Mouse (Mus musculus) heart, embryonic 11.5 days (tissue): ENCODE data around the gene Gm5134. TPM values are rescaled to one million over a fixed set of nuclear protein-coding genes. Genes with fewer than 3 reads are reported as not detected.

Experiments
- ATAC-seq: fragments of 200-750 bp; cut with Nextera tagmentation; replicated peaks from 2 replicates; pipeline ENCODE4 v1.8.0; 2017; ENCODE audit warnings: moderate library complexity; ENCODE audit not compliant: insufficient number of reproducible peaks, low FRiP score, low TSS enrichment
- H3K27ac ChIP-seq: fragments of 300-500 bp; sonication (generic); 2 replicates; pipeline ENCODE4 v1.5.1; 2014; ENCODE audit warnings: mild to moderate bottlenecking, low read depth, low read length
- H3K27me3 ChIP-seq: fragments of 300-500 bp; sonication (generic); 2 replicates; pipeline ENCODE4 v1.6.1; 2014; ENCODE audit warnings: mild to moderate bottlenecking, low read length, mixed read lengths; ENCODE audit not compliant: control insufficient read depth, insufficient read depth
- H3K36me3 ChIP-seq: fragments of 300-500 bp; sonication (generic); 2 replicates; pipeline ENCODE4 v1.6.1; 2014; ENCODE audit warnings: mild to moderate bottlenecking, low read length, moderate library complexity, mixed read lengths; ENCODE audit not compliant: control insufficient read depth, insufficient read depth
- H3K4me1 ChIP-seq: fragments of 300-500 bp; sonication (generic); 2 replicates; pipeline ENCODE4 v1.6.1; 2014; ENCODE audit warnings: low read length; ENCODE audit not compliant: control insufficient read depth, insufficient read depth
- H3K4me2 ChIP-seq: fragments of 300-500 bp; sonication (generic); 2 replicates; pipeline ENCODE4 v1.6.1; 2014; ENCODE audit warnings: mild to moderate bottlenecking, moderate library complexity
- H3K4me3 ChIP-seq: fragments of 300-500 bp; sonication (generic); 2 replicates; pipeline ENCODE4 v1.5.1; 2014; ENCODE audit warnings: low read depth, low read length
- H3K9ac ChIP-seq: fragments of 300-500 bp; sonication (generic); 2 replicates; pipeline ENCODE4 v1.6.1; 2014; ENCODE audit warnings: mild to moderate bottlenecking, low read depth, low read length, moderate library complexity
- H3K9me3 ChIP-seq: fragments of 300-500 bp; sonication (generic); replicated peaks from 2 replicates; pipeline ENCODE4 v1.6.1; 2016; ENCODE audit warnings: low read length; ENCODE audit not compliant: control insufficient read depth
- WGBS: fragments of 180-500 bp; shearing (Covaris S2); extraction: QIAGEN DNeasy Blood & Tissue Kit; methylation state at CpG from one replicate; pipeline ENCODE4 v1.1.7; 2014; ENCODE audit not compliant: insufficient replicate concordance; 5-methylcytosine and 5-hydroxymethylcytosine counted together
- polyA plus RNA-seq: library from polyadenylated mRNA; unstranded; fragments of >200 nt; fragmentation: Nextera tagmentation; extraction: Ambion mirVana; gene quantifications from 2 replicates; pipeline ENCODE4 v1.2.1, GENCODE M21; 2014

Gm5134 gene
- polyA plus RNA-seq, 1 experiment from 2014 or later, result not detected

DNA sequence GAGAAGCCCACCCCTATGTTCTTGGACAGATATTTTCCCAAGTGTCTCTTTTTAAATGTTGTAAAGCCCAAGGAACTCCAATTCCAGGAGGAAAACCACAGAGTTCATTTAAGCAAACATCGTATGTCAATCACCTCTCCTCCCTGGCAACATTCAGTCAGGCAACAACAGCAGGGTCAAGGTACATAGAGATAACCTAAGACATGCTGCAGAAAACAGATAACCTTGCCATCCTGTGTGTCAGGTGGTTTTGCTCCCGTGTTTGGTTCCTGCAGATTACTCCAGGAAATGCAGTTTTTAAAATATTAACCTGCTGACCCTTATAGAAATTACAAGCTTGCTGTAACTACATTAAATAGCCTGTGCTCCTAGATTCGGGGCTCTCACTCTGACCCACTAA is 67.4 kb downstream of the Gm5134 start:
- Histone ChIP-seq H3K9me3 (peaks cover 5% of the 10 kb centered on the region; the same call in 1 of the 2 replicates), H3K27ac (no peak overlapping the region), H3K4me3 (no peak overlapping the region), H3K9ac (no peak overlapping the region), H3K4me1 (no peaks in the 10 kb centered on the region), H3K27me3 (no peaks in the 10 kb centered on the region), H3K4me2 (no peak overlapping the region), H3K36me3 (no peaks in the 10 kb centered on the region)
- no peak for ATAC-seq
- 52% methylated on average over 3 of the region's 3 CpGs for WGBS

DNA sequence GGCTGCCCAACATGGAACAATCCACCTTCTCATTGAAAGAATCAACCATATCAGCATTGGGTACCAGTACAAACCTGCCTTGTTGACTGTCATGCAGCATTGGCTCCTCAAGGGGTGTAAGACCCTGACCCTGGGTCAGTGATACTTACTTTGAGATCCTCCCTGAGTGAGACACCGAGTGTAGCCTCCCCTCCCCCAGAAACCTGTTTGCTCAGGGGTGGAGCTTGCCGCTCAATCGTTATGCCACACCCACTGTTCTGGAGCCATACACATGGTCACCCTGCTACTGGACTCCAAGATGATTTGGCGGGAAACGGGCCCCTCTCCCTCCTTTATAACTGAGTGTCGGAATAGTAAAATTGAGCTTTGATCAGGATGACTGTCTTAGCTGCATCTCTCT is 69.6 kb downstream of the Gm5134 start:
- 92% methylated on average over 6 of the region's 6 CpGs for WGBS
- Histone ChIP-seq H3K9me3 (peaks cover 5% of the 10 kb centered on the region; the same call in 1 of the 2 replicates), H3K9ac (no peak overlapping the region), H3K4me1 (no peaks in the 10 kb centered on the region), H3K27ac (no peak overlapping the region), H3K4me2 (no peak overlapping the region), H3K4me3 (no peak overlapping the region), H3K36me3 (no peaks in the 10 kb centered on the region), H3K27me3 (no peaks in the 10 kb centered on the region)
- no peak for ATAC-seq

DNA sequence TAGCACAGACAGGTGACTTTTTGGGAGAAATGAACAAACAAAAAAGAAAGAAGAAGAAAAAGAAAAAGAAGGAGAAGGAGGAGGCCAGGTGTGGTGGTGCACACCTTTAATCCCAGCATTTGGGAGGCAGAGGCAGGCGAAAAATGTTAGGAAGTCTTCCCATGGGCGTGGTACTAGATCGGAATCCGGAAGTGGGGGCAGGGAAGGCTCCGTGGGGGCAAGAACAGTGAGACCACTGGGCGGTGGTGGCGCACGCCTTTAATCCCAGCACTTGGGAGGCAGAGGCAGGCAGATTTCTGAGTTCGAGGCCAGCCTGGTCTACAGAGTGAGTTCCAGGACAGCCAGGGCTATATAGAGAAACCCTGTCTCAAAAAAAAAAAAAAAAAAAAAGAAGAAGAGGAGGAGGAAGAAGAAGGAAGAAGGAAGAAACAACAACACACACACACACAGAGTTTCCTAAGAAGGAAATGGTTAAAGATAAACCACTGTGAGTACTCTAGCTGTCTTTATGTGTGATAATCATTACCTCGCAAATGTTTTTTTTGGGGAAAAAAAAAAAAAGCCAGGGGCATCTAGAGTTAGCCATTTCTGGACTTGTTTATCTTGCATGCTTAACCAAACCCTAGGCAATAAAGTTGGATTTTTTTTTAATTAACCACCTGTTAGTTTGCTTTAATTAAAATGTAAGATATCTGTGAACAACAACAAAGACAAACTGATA is 71.3 kb downstream of the Gm5134 start:
- Histone ChIP-seq H3K9me3 (peaks cover 5% of the 10 kb centered on the region; the same call in 1 of the 2 replicates), H3K36me3 (no peaks in the 10 kb centered on the region), H3K4me2 (no peak overlapping the region), H3K4me1 (no peaks in the 10 kb centered on the region), H3K27ac (no peak overlapping the region), H3K4me3 (no peak overlapping the region), H3K9ac (no peak overlapping the region), H3K27me3 (no peaks in the 10 kb centered on the region)
- 83% methylated on average over 9 of the region's 10 CpGs for WGBS
- ATAC-seq, result no peak

DNA sequence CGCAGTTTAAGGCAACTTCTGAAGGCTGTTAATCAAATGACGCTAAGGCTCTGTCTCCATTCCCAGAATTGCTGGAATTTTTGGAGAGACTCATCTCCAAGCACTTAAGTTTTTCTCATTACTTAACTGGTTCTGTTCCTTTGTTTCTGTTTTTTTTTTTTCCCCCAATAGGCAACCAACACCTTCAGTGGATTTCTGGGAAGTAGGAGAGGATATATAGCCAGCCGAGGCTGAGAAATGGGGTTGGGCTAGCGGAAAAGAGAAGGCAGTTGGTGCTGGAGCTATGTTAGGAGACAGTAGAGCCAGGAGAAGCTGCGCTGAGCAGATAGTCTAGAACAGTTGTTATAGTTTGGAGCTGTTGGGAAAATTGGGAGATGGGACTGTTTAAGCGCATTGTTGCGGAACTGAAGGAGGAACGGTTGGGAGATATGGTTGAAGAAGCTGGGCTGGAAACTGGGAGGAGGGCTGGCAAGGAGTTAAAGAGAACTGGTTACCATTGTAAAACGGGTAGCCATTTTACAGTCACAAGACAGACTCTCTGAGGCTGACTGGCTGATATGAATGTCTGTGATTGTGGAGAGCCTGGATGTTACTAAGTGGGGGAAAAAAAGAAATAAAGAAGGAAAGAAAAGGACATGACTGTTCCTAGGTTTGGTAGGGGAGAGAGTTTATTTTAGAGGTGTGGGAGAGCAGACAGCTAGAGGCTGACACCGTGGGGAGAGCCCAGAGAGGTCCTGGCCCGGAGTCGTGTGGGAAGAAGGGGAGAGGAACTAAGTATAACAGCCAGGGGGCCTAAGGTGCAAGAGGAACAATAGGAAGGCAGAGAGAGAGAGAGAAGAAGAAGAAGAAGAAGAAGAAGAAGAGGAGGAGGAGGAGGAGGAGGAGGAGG is 73.1 kb downstream of the Gm5134 start:
- H3K9me3 ChIP-seq, result peaks cover 5% of the 10 kb centered on the region; the same call in 1 of the 2 replicates

DNA sequence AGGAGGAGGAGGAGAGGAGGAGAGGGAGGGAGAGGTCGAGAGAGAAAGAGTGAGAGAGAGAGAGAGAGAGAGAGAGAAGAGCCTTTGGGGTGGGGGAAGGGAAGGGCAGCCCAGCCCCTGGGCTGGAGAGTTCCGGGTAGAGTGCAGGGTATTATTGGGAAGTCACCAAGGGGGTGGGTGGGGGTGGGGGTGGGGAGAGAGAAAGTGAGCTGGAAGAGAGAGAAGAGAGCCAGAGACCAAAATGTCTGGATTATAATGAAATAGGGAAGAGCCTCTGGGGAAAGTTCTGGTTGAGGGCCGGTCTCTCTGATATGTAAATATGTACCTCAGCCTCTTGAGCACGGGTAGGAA is 73.7 kb downstream of the Gm5134 start:
- Histone ChIP-seq H3K4me2 (no peak overlapping the region; the same call in 1 of the 2 replicates), H3K36me3 (no peaks in the 10 kb centered on the region), H3K4me3 (no peak overlapping the region), H3K27me3 (no peaks in the 10 kb centered on the region), H3K9me3 (peaks cover 5% of the 10 kb centered on the region; the same call in 1 of the 2 replicates), H3K9ac (no peak overlapping the region), H3K27ac (no peak overlapping the region), H3K4me1 (no peaks in the 10 kb centered on the region)
- no peak for ATAC-seq
- WGBS, result 16% methylated on average over 4 of the region's 4 CpGs

More for the DNA sequence above, 73.1 kb downstream of the Gm5134 start:
- no peak for ATAC-seq
- Histone ChIP-seq H3K27ac (no peak overlapping the region), H3K4me1 (no peaks in the 10 kb centered on the region), H3K27me3 (no peaks in the 10 kb centered on the region), H3K4me2 (no peak overlapping the region), H3K36me3 (no peaks in the 10 kb centered on the region), H3K4me3 (no peak overlapping the region), H3K9ac (no peak overlapping the region)
- WGBS, result 56% methylated on average over 12 of the region's 12 CpGs

DNA sequence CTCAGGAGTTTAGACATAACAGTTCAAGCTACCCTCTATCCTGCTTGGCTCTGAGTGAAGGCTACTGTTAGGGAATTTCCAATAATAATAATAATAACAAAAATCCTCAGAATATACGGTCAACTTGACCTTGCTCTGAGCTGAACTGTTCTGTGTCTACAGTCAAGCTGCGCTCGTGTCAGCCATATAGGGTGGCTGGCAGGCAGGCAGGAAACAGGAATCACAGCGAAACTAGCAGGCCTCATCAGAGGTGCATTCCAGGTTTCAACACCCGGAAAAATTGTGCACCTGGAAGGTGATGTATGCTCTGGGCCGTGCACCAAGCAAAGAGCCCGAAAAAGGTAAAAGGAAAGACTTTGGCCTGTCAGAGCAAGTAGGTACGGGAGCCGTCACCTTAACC is 74.1 kb downstream of the Gm5134 start:
- Histone ChIP-seq H3K9ac (no peak overlapping the region), H3K4me2 (no peak overlapping the region; the same call in 1 of the 2 replicates), H3K36me3 (no peaks in the 10 kb centered on the region), H3K27me3 (no peaks in the 10 kb centered on the region), H3K4me1 (0 out of 2 replicates have a peak, but pooled peaks cover 2% of the 10 kb centered on the region), H3K9me3 (peaks cover 5% of the 10 kb centered on the region; the same call in 1 of the 2 replicates), H3K4me3 (no peak overlapping the region), H3K27ac (no peak overlapping the region)
- WGBS, result 62% methylated on average over 9 of the region's 9 CpGs
- ATAC-seq, result no peak

DNA sequence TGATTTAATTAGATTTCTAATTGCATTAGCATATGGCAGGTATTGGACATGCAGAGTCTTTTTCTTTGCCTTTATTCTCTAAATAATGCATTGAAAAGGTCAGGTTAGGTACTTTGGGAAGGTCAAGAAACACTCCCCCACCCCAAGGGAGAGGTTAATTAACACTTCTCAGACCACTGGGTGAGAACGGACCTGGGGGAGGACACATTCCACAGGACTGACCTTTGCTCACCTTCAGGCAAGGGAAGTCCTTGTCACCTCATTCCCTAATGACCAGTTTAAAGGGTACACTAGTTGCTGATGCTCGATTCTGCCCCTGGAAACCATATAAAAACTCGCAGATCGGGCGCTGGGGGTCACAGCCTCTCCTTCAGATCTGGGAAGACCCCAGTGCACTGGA is 75.0 kb downstream of the Gm5134 start:
- Histone ChIP-seq H3K36me3 (no peaks in the 10 kb centered on the region), H3K4me1 (0 out of 2 replicates have a peak, but pooled peaks cover 4% of the 10 kb centered on the region)
- 74% methylated on average over 5 of the region's 5 CpGs for WGBS

DNA sequence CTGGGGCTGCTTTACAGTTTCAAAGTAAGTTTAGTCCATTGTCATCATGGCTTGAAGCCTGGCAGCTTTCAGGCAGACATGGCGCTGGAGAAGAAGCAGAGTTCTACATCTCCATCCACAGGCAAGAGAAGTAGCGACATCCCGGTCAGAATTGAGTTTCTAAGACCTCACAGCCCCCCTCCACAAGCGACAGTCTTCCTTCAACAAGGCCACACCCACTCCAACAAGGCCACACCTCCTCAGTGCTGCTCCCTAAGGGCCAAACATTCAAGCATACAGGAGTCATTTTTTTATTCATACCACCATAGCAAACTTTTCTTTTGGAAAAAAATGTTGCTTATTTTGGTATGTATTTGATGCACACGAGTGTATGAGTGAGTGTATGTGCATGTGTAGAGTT is 76.2 kb downstream of the Gm5134 start:
- WGBS, result 67% methylated on average over 5 of the region's 5 CpGs
- Histone ChIP-seq H3K4me1 (0 out of 2 replicates have a peak, but pooled peaks cover 4% of the 10 kb centered on the region), H3K4me3 (no peak overlapping the region), H3K4me2 (no peak overlapping the region), H3K9ac (no peak overlapping the region), H3K36me3 (0 out of 2 replicates have a peak, but pooled peaks cover 2% of the 10 kb centered on the region), H3K9me3 (no peaks in the 10 kb centered on the region), H3K27ac (no peak overlapping the region), H3K27me3 (no peaks in the 10 kb centered on the region)
- ATAC-seq, result no peak

More for the DNA sequence above, 75.0 kb downstream of the Gm5134 start:
- no peaks in the 10 kb centered on the region for H3K27me3 ChIP-seq
- no peak overlapping the region for H3K27ac ChIP-seq
- no peak overlapping the region for H3K4me3 ChIP-seq
- no peak overlapping the region for H3K9ac ChIP-seq
- ATAC-seq, result no peak
- peaks cover 5% of the 10 kb centered on the region; the same call in 1 of the 2 replicates for H3K9me3 ChIP-seq
- H3K4me2 ChIP-seq, result no peak overlapping the region
